Mouse (Mus musculus): Measurements from ENCODE around the gene Clec12b.

DNA sequence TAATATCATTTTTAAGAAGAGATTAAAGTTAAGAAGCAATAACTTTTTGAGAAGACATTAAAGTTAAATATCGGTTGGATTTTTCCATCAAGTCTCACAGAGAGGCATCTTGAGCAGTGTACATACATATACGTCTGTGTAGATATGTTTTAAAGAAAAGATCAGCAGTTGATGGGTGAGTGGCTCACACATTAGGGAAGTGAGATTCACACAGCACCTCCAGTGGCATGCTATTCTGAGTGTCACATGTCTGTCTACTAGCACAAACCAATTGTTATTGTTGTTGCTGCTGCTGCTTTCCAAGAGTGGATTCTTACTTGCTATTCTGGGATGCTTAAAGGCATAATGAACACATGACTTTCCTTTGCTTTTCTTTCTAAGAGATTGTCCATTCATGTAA, 16.7 kb upstream of the Clec12b start:
- TF ChIP-seq CTCF (IDR thresholded peaks at IDR 0.05 in 2 of 3, conservative IDR thresholded peaks at IDR 0.05 in 1 of 3; ENCODE audit: control insufficient read depth in 1 of 3, insufficient read depth in 1 of 3, low read depth in 2 of 3, low read length in 3 of 3, poor library complexity in 1 of 3, severe bottlenecking in 1 of 3): no peak
- no peak for TF ChIP-seq SMC3 (IDR thresholded peaks at IDR 0.05; ENCODE audit: low read depth, low read length)
- TF ChIP-seq EP300 (IDR thresholded peaks at IDR 0.05; ENCODE audit: low read depth in 1 of 2, low read length in 2 of 2): no peak
- TF ChIP-seq POLR2A (IDR thresholded peaks at IDR 0.05; ENCODE audit: control insufficient read depth in 1 of 2, insufficient read depth in 1 of 2, low read depth in 1 of 2, low read length in 2 of 2, poor library complexity in 1 of 2): no peak
- no peak for TF ChIP-seq USF1 (IDR thresholded peaks at IDR 0.05; ENCODE audit: low read depth, low read length)
